Mouse (Mus musculus) stomach, embryonic 14.5 days (tissue): ENCODE data around the gene Cox14. TPM values are rescaled to one million over a fixed set of nuclear protein-coding genes. Genes with fewer than 3 reads are reported as not detected.
A peak's percentile ranks its signal among the peaks of the same experiment; 100 is the strongest.
"Not testable (repeated sequence)": the region's sequence is repeated elsewhere in the genome, so short reads cannot be mapped to it uniquely, and the experiment has no call there.

Experiments
- ATAC-seq: fragments of 200-750 bp; cut with Nextera tagmentation; 2 replicates; pipeline ENCODE4 v1.8.0; 2017; ENCODE audit warnings: low read depth, moderate TSS enrichment; ENCODE audit not compliant: insufficient number of reproducible peaks, insufficient read depth, low FRiP score
- H3K27ac ChIP-seq: fragments of 300-500 bp; sonication (generic); 2 replicates; pipeline ENCODE4 v1.5.1; 2014; ENCODE audit warnings: mild to moderate bottlenecking, low read length, moderate library complexity, mixed read lengths
- H3K27me3 ChIP-seq: fragments of 300-500 bp; sonication (generic); 2 replicates; pipeline ENCODE4 v1.6.1; 2014; ENCODE audit warnings: low read length, control low read depth, mixed read lengths; ENCODE audit not compliant: control insufficient read depth, insufficient read depth
- H3K36me3 ChIP-seq: fragments of 300-500 bp; sonication (generic); 2 replicates; pipeline ENCODE4 v1.6.1; 2014; ENCODE audit warnings: mild to moderate bottlenecking, control low read depth, low read length, moderate library complexity, mixed read lengths; ENCODE audit not compliant: control insufficient read depth, insufficient read depth
- H3K4me1 ChIP-seq: fragments of 300-500 bp; sonication (generic); 2 replicates; pipeline ENCODE4 v1.6.1; 2014; ENCODE audit warnings: low read length, control low read depth, mixed read lengths; ENCODE audit not compliant: control insufficient read depth, insufficient read depth
- H3K4me2 ChIP-seq: fragments of 300-500 bp; sonication (generic); replicated peaks from 2 replicates; pipeline ENCODE4 v1.6.1; 2014; ENCODE audit warnings: low read depth, low read length, control low read depth
- H3K4me3 ChIP-seq: fragments of 300-500 bp; sonication (generic); 2 replicates; pipeline ENCODE4 v1.5.1; 2014; ENCODE audit warnings: low read depth, low read length, control low read depth
- H3K9ac ChIP-seq: fragments of 300-500 bp; sonication (generic); replicated peaks from 2 replicates; pipeline ENCODE4 v1.6.1; 2014; ENCODE audit warnings: low read depth, mild to moderate bottlenecking, control low read depth, low read length, moderate library complexity, mixed read lengths
- H3K9me3 ChIP-seq: fragments of 300-500 bp; sonication (generic); 2 replicates; pipeline ENCODE4 v1.6.1; 2016; ENCODE audit warnings: low read depth, low read length, control low read depth; ENCODE audit not compliant: control insufficient read depth
- WGBS: fragments of 180-500 bp; shearing (Covaris S2); extraction: QIAGEN DNeasy Blood & Tissue Kit; methylation state at CpG from one replicate; pipeline ENCODE4 v1.1.7; 2014; 5-methylcytosine and 5-hydroxymethylcytosine counted together
- polyA plus RNA-seq: library from polyadenylated mRNA; unstranded; fragments of >200 nt; fragmentation: Nextera tagmentation; extraction: Ambion mirVana; gene quantifications from 2 replicates; pipeline ENCODE4 v1.2.1, GENCODE M21; 2014

Gene Cox14
- polyA plus RNA-seq, 1 experiment from 2014 or later = 193 TPM

DNA sequence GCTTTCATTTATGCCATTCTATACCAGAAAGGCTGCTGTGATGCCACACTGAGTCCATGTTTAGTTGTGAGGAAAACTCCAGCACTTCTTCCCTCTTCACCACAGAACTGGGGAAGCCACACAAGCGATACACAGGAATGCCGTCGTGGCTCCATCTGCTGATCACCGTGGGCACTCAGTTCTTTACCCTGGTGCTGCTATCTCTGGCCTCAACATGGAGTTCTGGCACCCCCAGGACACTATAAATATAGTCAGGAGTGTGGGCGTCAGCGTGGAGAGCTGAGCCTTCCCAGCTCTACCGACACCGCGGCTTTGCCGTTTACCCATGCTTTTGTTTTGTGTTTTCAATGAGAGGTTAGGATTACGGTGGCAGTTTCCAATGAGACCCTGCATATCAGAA, 11.3 kb downstream of the Cox14 start:
- ATAC-seq = no peak
- H3K4me1 ChIP-seq = no peaks in the 10 kb centered on the region
- peaks cover 44% of the 10 kb centered on the region for H3K36me3 ChIP-seq
- 91% methylated on average over 11 of the region's 11 CpGs for WGBS
- no peaks in the 10 kb centered on the region for H3K9me3 ChIP-seq
- H3K4me2 ChIP-seq = no peak overlapping the region
- no peaks in the 10 kb centered on the region for H3K27me3 ChIP-seq
- H3K4me3 ChIP-seq = no peak overlapping the region
- no peak overlapping the region for H3K27ac ChIP-seq
- H3K9ac ChIP-seq = no peak overlapping the region

DNA sequence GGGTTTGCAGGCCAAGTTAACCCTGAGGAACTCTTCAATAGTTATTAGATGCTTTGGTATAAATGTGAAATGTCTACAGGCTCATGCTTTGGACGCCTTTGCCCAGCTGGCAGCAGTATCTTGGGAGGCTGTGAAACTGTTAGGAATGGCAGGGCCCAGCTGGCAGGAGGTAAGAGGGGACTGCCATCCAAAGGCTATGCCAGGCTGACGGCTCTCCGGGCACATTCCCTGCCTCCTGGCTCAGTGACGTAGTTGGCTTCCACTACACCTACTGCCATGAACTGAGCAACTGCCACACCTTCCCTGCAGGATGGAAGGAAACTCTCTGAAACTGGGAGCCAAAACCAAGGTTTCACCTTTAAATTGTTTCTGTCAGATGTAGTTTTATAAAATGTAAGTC, 14.8 kb downstream of the Cox14 start:
- H3K9me3 ChIP-seq = no peaks in the 10 kb centered on the region
- no peak overlapping the region for H3K27ac ChIP-seq
- WGBS = 93% methylated on average over 4 of the region's 4 CpGs
- H3K9ac ChIP-seq = no peak overlapping the region
- no peaks in the 10 kb centered on the region for H3K4me1 ChIP-seq
- peaks cover 56% of the 10 kb centered on the region for H3K36me3 ChIP-seq
- no peaks in the 10 kb centered on the region for H3K27me3 ChIP-seq
- ATAC-seq = no peak
- H3K4me2 ChIP-seq = no peak overlapping the region
- no peak overlapping the region for H3K4me3 ChIP-seq

DNA sequence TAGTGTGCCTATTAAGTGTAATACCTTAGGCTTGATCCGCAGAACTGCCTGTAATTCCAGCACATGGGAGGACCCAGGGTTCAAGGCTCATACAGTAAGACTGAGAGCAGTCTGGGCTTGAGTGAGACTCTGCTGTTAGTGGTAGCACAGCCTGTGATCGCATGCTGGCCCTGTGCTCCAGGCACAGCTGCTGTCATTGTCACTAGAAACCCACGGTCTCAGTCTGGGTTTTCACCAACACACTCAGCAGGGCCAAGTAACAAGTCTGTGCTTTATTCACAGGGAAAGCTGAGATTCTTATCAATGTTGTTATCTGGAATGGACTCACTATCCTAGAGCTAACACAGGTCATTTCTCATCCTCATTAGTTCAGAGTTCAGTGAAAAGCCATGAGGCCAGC, 28.8 kb downstream of the Cox14 start:
- Histone ChIP-seq H3K9ac (no peak overlapping the region), H3K4me3 (no peak overlapping the region), H3K9me3 (no peaks in the 10 kb centered on the region), H3K36me3 (no peaks in the 10 kb centered on the region), H3K27me3 (no peaks in the 10 kb centered on the region), H3K4me2 (no peak overlapping the region), H3K4me1 (no peaks in the 10 kb centered on the region), H3K27ac (no peak overlapping the region)
- no peak for ATAC-seq
- 70% methylated on average over 3 of the region's 3 CpGs for WGBS

DNA sequence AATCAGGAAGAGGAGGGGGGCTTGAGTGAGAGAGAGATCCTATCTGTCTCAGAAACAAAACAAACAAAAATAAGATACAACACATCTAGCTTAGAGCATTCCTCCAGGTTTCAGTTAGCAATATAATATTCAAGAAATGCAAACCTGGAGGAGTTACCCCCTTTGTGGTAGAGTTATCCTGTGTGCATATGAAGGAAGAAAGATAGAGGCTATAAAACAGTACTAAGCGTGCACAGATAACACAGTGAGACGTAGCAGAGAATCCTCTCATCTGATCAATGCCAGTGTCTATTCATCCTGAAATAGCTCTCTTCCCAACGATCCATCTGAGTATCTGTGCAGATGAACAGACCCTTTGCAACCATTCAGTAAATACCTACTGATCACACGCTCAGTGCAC, 42.0 kb downstream of the Cox14 start:
- no peak overlapping the region for H3K27ac ChIP-seq
- no peak for ATAC-seq
- no peaks in the 10 kb centered on the region for H3K36me3 ChIP-seq
- peaks cover 14% of the 10 kb centered on the region for H3K4me1 ChIP-seq
- no peaks in the 10 kb centered on the region for H3K27me3 ChIP-seq
- H3K9ac ChIP-seq = no peak overlapping the region
- no peak overlapping the region for H3K4me2 ChIP-seq
- H3K9me3 ChIP-seq = no peaks in the 10 kb centered on the region
- 87% methylated on average over 4 of the region's 4 CpGs for WGBS
- H3K4me3 ChIP-seq = no peak overlapping the region

DNA sequence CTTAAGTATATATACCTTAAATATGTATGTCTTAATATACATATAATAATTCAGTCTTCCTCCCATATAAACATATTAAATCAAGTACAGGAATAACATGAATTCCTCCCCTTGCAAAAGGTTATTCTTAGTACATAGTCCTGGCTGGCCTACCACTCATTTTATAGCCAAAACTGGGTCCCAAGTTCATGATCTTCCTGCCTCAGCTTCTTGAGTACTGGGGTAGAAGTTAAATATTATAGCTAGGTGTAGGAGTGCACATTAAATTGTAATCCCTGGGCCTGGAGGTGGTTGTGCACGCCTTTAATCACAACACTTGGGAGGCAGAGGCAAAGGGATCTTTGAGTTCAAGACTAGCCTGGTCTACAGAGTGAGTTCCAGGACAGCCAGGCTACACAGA, 43.3 kb downstream of the Cox14 start:
- Histone ChIP-seq H3K9me3 (no peaks in the 10 kb centered on the region), H3K9ac (no peak overlapping the region), H3K4me3 (no peak overlapping the region), H3K4me2 (no peak overlapping the region), H3K36me3 (no peaks in the 10 kb centered on the region), H3K27ac (no peak overlapping the region), H3K27me3 (no peaks in the 10 kb centered on the region), H3K4me1 (peaks cover 16% of the 10 kb centered on the region)
- ATAC-seq = no peak
- 92% methylated on average over 1 of the region's 1 CpGs for WGBS

DNA sequence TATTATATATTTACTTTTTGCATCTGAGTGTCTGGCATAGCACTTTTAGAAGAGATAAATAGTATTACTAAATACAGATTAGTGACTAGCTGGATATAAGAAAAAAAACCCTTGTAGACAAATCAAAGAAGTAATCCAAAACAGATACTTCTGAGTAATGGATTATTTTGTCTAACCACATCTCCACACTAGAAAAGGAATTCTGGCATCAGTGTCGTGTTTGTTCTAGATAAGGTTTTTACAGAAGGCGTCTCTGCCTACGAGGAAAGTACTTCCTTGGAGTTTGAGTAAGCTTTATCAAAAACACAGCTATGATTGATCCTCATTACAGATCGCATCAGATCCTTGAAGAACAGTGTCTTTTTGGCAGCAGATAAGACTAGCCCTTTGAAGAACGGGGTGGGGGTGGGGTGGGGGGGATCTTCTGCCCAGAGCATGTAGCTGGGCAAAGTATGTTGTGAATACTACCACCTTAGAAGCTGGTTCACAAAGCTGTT, 45.6 kb downstream of the Cox14 start:
- Histone ChIP-seq H3K4me3 (peak overlapping the region; percentile 91), H3K36me3 (no peaks in the 10 kb centered on the region), H3K9me3 (no peaks in the 10 kb centered on the region), H3K27ac (peak overlapping the region; percentile 95), H3K4me2 (peak overlapping the region; percentile 65), H3K9ac (peak overlapping the region; percentile 81), H3K4me1 (peaks cover 16% of the 10 kb centered on the region), H3K27me3 (no peaks in the 10 kb centered on the region)
- 8% methylated on average over 5 of the region's 5 CpGs for WGBS
- no peak for ATAC-seq

DNA sequence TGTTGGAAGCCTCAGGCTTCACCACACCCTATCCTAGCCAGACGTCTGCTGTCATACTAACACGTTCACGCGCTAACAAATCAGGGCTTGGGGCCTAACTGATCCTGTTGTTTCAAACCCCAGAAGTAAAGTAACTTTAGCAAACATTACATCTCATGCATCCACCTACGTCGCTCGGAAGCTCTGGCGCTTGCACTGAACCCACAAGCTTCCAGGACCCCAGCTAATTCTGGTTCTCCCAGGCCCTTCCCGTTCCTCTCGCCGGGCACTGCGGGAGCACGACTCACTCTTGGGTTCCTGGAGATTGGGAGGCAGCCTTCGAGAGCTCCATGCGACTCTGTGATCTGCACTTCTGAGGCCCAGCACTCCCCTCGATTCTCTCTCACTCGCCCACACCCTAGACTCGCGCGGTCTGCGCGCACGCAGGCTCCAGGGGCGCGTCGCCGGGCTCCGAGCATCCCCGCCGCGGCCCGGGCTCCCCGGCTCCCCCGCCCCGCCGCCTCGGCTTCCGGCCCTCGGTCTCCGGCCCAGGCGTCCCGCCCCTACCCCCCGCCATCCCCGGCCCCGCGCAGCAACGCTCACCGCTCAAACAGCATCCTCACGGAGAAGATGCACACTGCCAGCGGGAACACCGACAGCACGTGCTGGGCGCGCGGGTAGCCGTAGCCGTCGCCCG, 46.3 kb downstream of the Cox14 start:
- H3K36me3 ChIP-seq = no peaks in the 10 kb centered on the region
- ATAC-seq = peak; percentile 61
- H3K27me3 ChIP-seq = no peaks in the 10 kb centered on the region
- peaks cover 16% of the 10 kb centered on the region for H3K4me1 ChIP-seq
- peak overlapping the region; percentile 91 for H3K4me3 ChIP-seq
- H3K4me2 ChIP-seq = peak overlapping the region; percentile 65
- WGBS = under 1% methylated on average over 59 of the region's 59 CpGs
- H3K9ac ChIP-seq = peak overlapping the region; percentile 81
- no peaks in the 10 kb centered on the region for H3K9me3 ChIP-seq
- peak overlapping the region; percentile 95 for H3K27ac ChIP-seq

DNA sequence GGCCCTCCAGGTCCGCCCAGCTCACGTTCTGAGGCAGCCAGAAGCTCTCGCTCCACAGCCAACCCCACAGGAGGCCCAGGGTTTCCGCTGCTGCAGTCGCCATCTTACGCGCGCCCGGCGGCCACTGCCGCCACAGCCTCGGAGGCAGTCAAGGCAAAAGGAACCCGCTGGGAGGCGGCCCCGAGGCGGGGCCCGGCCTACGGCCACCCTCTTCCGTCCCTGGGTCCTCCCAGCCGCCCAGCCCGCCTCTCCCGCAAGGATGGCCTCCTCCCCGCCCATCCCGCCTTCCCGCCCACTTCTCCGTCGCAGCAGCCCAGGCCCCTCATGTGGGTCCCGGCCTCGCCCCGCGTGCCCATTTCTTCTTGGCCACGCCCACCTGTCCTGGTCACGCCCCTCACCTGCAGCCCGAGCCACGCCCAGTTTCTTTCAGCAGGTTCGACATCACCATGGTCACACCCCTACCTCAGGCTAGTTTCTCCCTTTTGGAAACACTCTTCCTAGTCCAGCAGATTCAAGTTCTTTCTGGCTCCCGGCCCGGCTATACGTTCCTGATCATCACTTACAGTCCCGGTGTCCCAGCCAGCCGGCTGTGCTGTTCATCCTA, 47.0 kb downstream of the Cox14 start:
- no peaks in the 10 kb centered on the region for H3K9me3 ChIP-seq
- H3K4me2 ChIP-seq = peak overlapping the region; percentile 65
- H3K36me3 ChIP-seq = no peaks in the 10 kb centered on the region
- peak overlapping the region; percentile 91 for H3K4me3 ChIP-seq
- H3K27ac ChIP-seq = peak overlapping the region; percentile 95
- peak overlapping the region; percentile 81 for H3K9ac ChIP-seq
- H3K4me1 ChIP-seq = peaks cover 16% of the 10 kb centered on the region
- ATAC-seq = peak; percentile 97
- no peaks in the 10 kb centered on the region for H3K27me3 ChIP-seq
- WGBS = under 1% methylated on average over 41 of the region's 41 CpGs

DNA sequence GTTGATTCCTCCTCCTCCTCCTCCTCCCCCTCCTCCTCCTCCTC, 47.3 kb downstream of the Cox14 start, which contains the start of gene Cers5:
Gene Cers5 (minus strand): TSS at position 5 of the 44 bp plus-strand sequence.
- Histone ChIP-seq H3K27ac (peak within 1 kb of the TSS; percentile 95), H3K4me2 (peak within 1 kb of the TSS; percentile 65), H3K4me3 (peak within 1 kb of the TSS; percentile 91), H3K4me1 (peaks cover 16% of the 10 kb centered on the region), H3K9ac (peak within 1 kb of the TSS; percentile 81)
- not testable (repeated sequence) for ATAC-seq, H3K9me3 ChIP-seq, H3K27me3 ChIP-seq, H3K36me3 ChIP-seq
